Mouse (Mus musculus) heart, embryonic 14.5 days (tissue): ENCODE results near the gene Igf1r. TPM values are rescaled to one million over a fixed set of nuclear protein-coding genes. Genes with fewer than 3 reads are reported as not detected.

Experiments used
- ATAC-seq: fragments of 200-750 bp; cut with Nextera tagmentation; 2 replicates; pipeline ENCODE4 v1.8.0; 2017; ENCODE audit warnings: low read depth, moderate TSS enrichment; ENCODE audit not compliant: insufficient number of reproducible peaks, insufficient read depth, low FRiP score
- H3K27ac ChIP-seq, 2 experiments: fragments of 200-500 bp in 1 of 2; fragments of 300-500 bp in 1 of 2; sonication (generic) in 1 of 2; replicated peaks in 1 of 2; 2 replicates each; pipeline ENCODE4 v1.5.1; 2012 to 2014; ENCODE audit warnings: low read depth in 2 of 2, low read length in 2 of 2, control low read depth in 1 of 2, mild to moderate bottlenecking in 1 of 2, mixed read lengths in 1 of 2; ENCODE audit not compliant: control insufficient read depth in 1 of 2, insufficient read depth in 1 of 2
- H3K27me3 ChIP-seq: fragments of 300-500 bp; sonication (generic); 2 replicates; pipeline ENCODE4 v1.6.1; 2014; ENCODE audit warnings: mild to moderate bottlenecking, low read length, control low read depth; ENCODE audit not compliant: control insufficient read depth, insufficient read depth
- H3K36me3 ChIP-seq: fragments of 300-500 bp; sonication (generic); 2 replicates; pipeline ENCODE4 v1.6.1; 2014; ENCODE audit warnings: mild to moderate bottlenecking, control low read depth, low read length, mixed read lengths; ENCODE audit not compliant: control insufficient read depth, insufficient read depth
- H3K4me1 ChIP-seq, 2 experiments: fragments of 200-500 bp in 1 of 2; fragments of 300-500 bp in 1 of 2; sonication (generic) in 1 of 2; 2 replicates each; pipeline ENCODE4 v1.6.1; 2012 to 2014; ENCODE audit warnings: low read length in 2 of 2, control low read depth in 1 of 2, mixed read lengths in 1 of 2; ENCODE audit not compliant: control insufficient read depth in 2 of 2, insufficient read depth in 2 of 2
- H3K4me2 ChIP-seq: fragments of 300-500 bp; sonication (generic); 2 replicates; pipeline ENCODE4 v1.6.1; 2014; ENCODE audit warnings: mild to moderate bottlenecking, low read length
- H3K4me3 ChIP-seq, 2 experiments: fragments of 200-500 bp in 1 of 2; fragments of 300-500 bp in 1 of 2; sonication (generic) in 1 of 2; 2 replicates each; pipeline ENCODE4 v1.5.1; 2012 to 2014; ENCODE audit warnings: low read length in 2 of 2, mild to moderate bottlenecking in 2 of 2, control low read depth in 1 of 2, low read depth in 1 of 2, moderate library complexity in 1 of 2; ENCODE audit not compliant: control insufficient read depth in 1 of 2, insufficient read depth in 1 of 2
- H3K9ac ChIP-seq: fragments of 300-500 bp; sonication (generic); 2 replicates; pipeline ENCODE4 v1.6.1; 2014; ENCODE audit warnings: mild to moderate bottlenecking, low read length
- H3K9me3 ChIP-seq: fragments of 300-500 bp; sonication (generic); 2 replicates; pipeline ENCODE4 v1.6.1; 2016; ENCODE audit warnings: low read length, control low read depth; ENCODE audit not compliant: control insufficient read depth
- WGBS: fragments of 180-500 bp; shearing (Covaris S2); extraction: QIAGEN DNeasy Blood & Tissue Kit; methylation state at CpG from one replicate; pipeline ENCODE4 v1.1.7; 2014; 5-methylcytosine and 5-hydroxymethylcytosine counted together
- polyA plus RNA-seq: library from polyadenylated mRNA; unstranded; fragments of >200 nt; fragmentation: Nextera tagmentation; extraction: Ambion mirVana; gene quantifications from 2 replicates; pipeline ENCODE4 v1.2.1, GENCODE M21; 2014

Igf1r gene
- polyA plus RNA-seq, 1 experiment from 2014 or later: 16.6 TPM

DNA sequence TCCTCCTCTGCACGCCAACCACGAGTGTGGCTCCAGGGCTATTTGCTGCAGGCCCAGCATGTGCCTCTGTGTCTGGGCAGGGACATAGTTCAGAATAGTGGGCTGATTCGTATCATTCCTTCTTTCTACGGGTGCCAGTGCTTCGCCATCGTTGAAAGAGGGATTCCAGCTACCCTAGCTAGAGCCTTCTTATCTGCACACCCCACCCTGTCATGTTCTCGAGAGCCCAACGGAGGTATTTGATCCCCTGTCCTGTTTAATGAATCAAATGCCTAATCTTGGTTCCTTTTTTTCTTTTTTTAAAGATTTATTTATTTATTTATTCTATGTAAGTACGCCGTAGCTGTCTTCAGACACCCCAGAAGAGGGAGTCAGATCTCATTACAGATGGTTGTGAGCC lies 137.1 kb downstream of the Igf1r start:
- Histone ChIP-seq H3K4me2 (no peak overlapping the region), H3K9ac (no peak overlapping the region), H3K4me1 (peaks cover 17 to 27% of the 10 kb centered on the region in 2 experiments), H3K27ac (no peak overlapping the region), H3K9me3 (no peaks in the 10 kb centered on the region; the same call in 1 of the 2 replicates), H3K36me3 (peaks cover 3% of the 10 kb centered on the region; the same call in 1 of the 2 replicates), H3K27me3 (no peaks in the 10 kb centered on the region), H3K4me3 (no peak overlapping the region)
- no peak for ATAC-seq
- 46% methylated on average over 10 of the region's 10 CpGs for WGBS

DNA sequence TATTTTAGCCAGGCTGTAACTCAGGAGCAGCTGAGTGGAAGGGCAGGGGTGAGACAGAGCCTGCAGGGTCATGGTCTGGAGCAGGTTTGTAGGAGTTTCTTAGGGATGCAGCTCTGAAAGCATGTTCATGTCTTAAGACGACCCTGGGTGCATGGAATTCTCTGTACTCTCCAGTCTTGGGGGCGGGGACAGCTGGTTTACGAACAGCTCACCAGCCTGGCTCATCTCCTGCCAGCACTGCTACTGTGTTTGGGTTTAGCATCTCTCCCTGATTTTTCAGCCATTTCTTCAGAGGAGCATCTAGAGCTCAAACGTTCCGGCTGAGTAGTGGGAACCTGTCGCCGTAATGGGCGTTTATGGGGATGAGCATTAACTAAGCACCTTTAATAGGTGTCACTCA lies 137.9 kb downstream of the Igf1r start:
- no peak overlapping the region for H3K4me2 ChIP-seq
- no peak for ATAC-seq
- no peaks in the 10 kb centered on the region for H3K27me3 ChIP-seq
- peaks cover 15 to 19% of the 10 kb centered on the region in 2 experiments for H3K4me1 ChIP-seq
- no peaks in the 10 kb centered on the region; the same call in 1 of the 2 replicates for H3K9me3 ChIP-seq
- no peak overlapping the region for H3K4me3 ChIP-seq
- H3K27ac ChIP-seq: no peak overlapping the region
- 87% methylated on average over 8 of the region's 8 CpGs for WGBS
- H3K36me3 ChIP-seq: peaks cover 3% of the 10 kb centered on the region; the same call in 1 of the 2 replicates
- no peak overlapping the region for H3K9ac ChIP-seq

DNA sequence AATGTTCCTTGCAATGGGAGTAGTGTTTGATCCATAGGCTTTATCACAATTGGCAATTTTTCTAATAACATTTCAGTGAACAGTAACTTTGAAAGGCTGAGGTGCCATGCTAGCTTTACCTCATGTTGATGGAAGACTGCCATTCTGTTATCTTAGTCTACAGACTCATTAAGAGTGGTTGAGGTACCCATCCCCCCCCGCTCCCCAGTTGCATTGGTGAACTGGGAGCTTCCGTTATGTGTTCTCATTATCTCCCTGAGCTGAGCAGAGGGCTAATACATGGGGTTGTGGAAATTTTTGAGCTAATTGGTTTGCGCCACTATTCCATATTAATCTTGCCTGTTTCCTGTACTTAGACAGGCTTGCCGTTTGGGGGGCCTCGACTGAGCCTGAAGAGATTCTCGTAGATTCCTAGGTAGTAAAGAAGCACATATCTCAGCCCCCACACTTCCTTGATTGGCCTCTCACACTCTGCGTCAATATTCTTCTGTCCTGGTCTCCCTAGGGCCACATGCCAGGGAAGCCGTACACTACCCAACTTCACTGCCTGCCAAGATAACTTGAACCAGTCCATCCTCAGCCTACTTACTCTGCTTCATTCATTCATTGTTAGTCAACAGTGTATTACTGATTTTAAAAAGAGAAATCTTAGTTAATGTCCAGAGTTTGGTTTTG lies 139.8 kb downstream of the Igf1r start:
- H3K4me3 ChIP-seq: no peak overlapping the region
- ATAC-seq: no peak
- no peaks in the 10 kb centered on the region for H3K27me3 ChIP-seq
- no peaks in the 10 kb centered on the region; the same call in 1 of the 2 replicates for H3K9me3 ChIP-seq
- peaks cover 3% of the 10 kb centered on the region; the same call in 1 of the 2 replicates for H3K36me3 ChIP-seq
- H3K4me1 ChIP-seq: peaks cover 16 to 19% of the 10 kb centered on the region in 2 experiments
- WGBS: 57% methylated on average over 8 of the region's 8 CpGs
- H3K9ac ChIP-seq: no peak overlapping the region
- no peak overlapping the region for H3K27ac ChIP-seq
- no peak overlapping the region for H3K4me2 ChIP-seq

DNA sequence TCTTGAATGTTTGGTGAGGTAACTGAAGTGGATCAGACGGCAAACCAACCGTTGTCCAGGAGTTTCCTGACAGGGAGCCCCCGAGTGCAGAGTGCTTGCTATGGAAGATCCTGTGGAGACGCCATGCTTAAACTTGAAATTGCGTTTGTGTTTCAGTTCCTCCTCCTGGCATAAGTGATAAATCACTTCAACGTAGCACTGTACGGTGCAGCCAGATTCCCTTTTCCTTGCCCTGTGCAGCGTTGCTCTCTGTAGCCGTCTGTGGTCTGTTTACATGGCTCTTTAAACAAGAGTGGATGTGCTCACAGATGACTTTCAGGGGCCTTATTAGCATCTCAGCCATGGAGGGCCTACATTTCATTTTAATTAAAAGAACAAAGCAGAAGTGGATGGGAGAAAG lies 141.2 kb downstream of the Igf1r start:
- peaks cover 15 to 19% of the 10 kb centered on the region in 2 experiments for H3K4me1 ChIP-seq
- 78% methylated on average over 9 of the region's 9 CpGs for WGBS
- no peaks in the 10 kb centered on the region; the same call in 1 of the 2 replicates for H3K9me3 ChIP-seq
- no peak overlapping the region for H3K4me3 ChIP-seq
- H3K27ac ChIP-seq: no peak overlapping the region
- no peaks in the 10 kb centered on the region for H3K27me3 ChIP-seq
- peaks cover 3% of the 10 kb centered on the region; the same call in 1 of the 2 replicates for H3K36me3 ChIP-seq
- no peak for ATAC-seq
- no peak overlapping the region for H3K9ac ChIP-seq
- no peak overlapping the region for H3K4me2 ChIP-seq

DNA sequence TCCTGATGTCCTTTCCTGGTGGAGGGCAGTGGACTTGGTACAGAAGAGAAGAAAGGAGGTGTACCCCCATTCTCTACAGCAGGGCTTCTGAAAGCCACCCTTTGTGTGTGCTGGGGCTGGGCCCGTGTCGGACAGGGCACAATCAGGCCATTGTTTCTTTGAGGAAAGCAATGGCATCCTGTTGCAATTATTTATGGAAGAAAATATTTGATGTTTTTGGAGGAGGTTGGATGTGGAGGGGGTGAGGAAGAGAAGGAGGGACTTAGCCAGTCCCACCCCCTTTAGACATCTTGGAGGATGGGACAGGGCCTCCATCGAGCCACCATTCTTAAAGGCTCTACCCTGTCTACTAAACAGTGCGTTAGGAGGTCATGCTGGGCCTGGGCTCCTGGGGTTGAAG lies 142.9 kb downstream of the Igf1r start:
- H3K9me3 ChIP-seq: no peaks in the 10 kb centered on the region; the same call in 1 of the 2 replicates
- ATAC-seq: no peak
- H3K27me3 ChIP-seq: no peaks in the 10 kb centered on the region
- 71% methylated on average over 4 of the region's 4 CpGs for WGBS
- H3K9ac ChIP-seq: no peak overlapping the region
- no peak overlapping the region for H3K4me3 ChIP-seq
- H3K4me1 ChIP-seq: peaks cover 12 to 19% of the 10 kb centered on the region in 2 experiments
- peaks cover 3% of the 10 kb centered on the region; the same call in 1 of the 2 replicates for H3K36me3 ChIP-seq
- no peak overlapping the region for H3K27ac ChIP-seq
- no peak overlapping the region for H3K4me2 ChIP-seq

DNA sequence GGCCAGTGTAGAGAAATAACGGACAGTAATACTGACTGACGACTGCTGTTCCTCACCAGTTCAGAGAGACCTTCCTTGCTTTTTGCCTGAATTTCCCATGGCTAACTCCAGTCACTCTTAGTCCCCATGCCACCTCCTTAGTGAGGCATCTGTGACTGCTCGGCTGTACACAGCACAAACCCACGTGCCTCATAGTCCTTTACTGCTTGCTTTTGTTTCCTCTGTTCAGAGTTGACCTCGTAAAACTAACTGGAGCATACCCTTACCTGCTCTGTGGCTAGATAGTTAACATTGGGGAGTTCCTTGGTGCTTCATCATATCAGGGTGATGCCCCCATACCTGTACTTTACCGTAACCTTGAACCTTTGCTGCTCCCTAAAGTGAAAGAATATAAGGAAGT lies 143.8 kb downstream of the Igf1r start:
- H3K9me3 ChIP-seq: no peaks in the 10 kb centered on the region; the same call in 1 of the 2 replicates
- H3K4me3 ChIP-seq: no peak overlapping the region
- H3K27me3 ChIP-seq: no peaks in the 10 kb centered on the region
- H3K36me3 ChIP-seq: peaks cover 3% of the 10 kb centered on the region; the same call in 1 of the 2 replicates
- H3K4me2 ChIP-seq: no peak overlapping the region
- ATAC-seq: no peak
- WGBS: 78% methylated on average over 6 of the region's 6 CpGs
- H3K27ac ChIP-seq: no peak overlapping the region
- H3K4me1 ChIP-seq: peaks cover 14 to 27% of the 10 kb centered on the region in 2 experiments
- no peak overlapping the region for H3K9ac ChIP-seq

DNA sequence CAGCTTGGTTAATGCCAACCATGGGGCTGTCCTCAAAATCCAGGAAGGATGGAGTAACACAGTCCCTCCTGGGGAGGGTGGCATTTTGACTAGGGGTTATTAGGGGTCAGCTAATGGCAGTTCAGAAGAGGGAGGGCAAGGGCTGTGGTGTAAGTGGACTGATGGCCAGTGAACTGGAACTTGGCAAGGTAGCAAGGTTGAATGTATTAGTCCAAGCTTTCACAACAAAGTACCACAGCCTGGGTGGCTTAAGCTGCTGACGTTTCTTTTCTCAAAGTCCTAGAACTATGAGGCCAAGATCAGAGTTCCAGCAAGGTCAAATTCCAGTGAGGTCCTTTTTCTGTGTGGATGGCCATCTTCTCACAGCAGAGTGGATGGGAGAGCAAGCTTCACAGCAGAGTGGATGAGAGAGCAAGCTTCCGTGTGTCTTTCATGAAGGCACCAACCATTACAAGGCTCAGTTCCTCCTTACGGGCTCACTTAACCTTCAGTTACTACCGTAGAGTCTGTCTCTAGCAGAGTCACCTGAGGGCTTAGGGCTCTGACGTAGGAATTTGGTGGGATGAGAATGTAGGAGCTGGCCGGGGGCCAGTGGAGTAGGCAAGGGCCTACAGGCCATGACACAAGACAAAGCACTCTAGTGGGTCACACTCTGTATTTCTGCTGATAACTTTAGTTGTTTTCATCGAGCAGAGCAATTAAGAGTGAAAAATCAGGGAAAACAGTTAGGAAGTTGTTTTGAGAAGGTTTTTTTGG lies 144.6 kb downstream of the Igf1r start:
- H3K27ac ChIP-seq: 0 out of 4 replicates have a peak overlapping the region, but pooled peaks of 1 of the 2 experiments have one; percentile 9
- H3K4me1 ChIP-seq: peaks cover 17 to 29% of the 10 kb centered on the region in 2 experiments
- H3K36me3 ChIP-seq: peaks cover 3% of the 10 kb centered on the region; the same call in 1 of the 2 replicates
- no peak overlapping the region for H3K4me2 ChIP-seq
- no peak for ATAC-seq
- no peaks in the 10 kb centered on the region; the same call in 1 of the 2 replicates for H3K9me3 ChIP-seq
- 68% methylated on average over 7 of the region's 7 CpGs for WGBS
- H3K9ac ChIP-seq: no peak overlapping the region
- H3K4me3 ChIP-seq: no peak overlapping the region
- no peaks in the 10 kb centered on the region for H3K27me3 ChIP-seq
